Mouse (Mus musculus) intestine, postnatal 0 days (tissue): ENCODE measurements around the gene Olfr1185-ps1. TPM values are rescaled to one million over a fixed set of nuclear protein-coding genes. Genes with fewer than 3 reads are reported as not detected.
"Not testable (repeated sequence)": the region's sequence is repeated elsewhere in the genome, so short reads cannot be mapped to it uniquely, and the experiment has no call there.

ENCODE experiments used
- ATAC-seq: fragments of 200-750 bp; cut with Nextera tagmentation; 2 replicates; pipeline ENCODE4 v1.8.0; 2017; ENCODE audit warnings: mild to moderate bottlenecking, moderate TSS enrichment, moderate library complexity
- H3K27ac ChIP-seq: fragments of 300-500 bp; sonication (generic); 2 replicates; pipeline ENCODE4 v1.5.1; 2014; ENCODE audit warnings: mild to moderate bottlenecking, low read depth, low read length, moderate library complexity
- H3K27me3 ChIP-seq: fragments of 300-500 bp; sonication (generic); replicated peaks from 2 replicates; pipeline ENCODE4 v1.6.1; 2014; ENCODE audit warnings: low read length, mixed read lengths; ENCODE audit not compliant: control insufficient read depth, insufficient read depth
- H3K36me3 ChIP-seq: fragments of 300-500 bp; sonication (generic); 2 replicates; pipeline ENCODE4 v1.6.1; 2014; ENCODE audit warnings: mild to moderate bottlenecking, moderate library complexity; ENCODE audit not compliant: control insufficient read depth, insufficient read depth
- H3K4me1 ChIP-seq: fragments of 300-500 bp; sonication (generic); replicated peaks from 2 replicates; pipeline ENCODE4 v1.6.1; 2014; ENCODE audit warnings: antibody characterized with exemption, low read length, mixed read lengths; ENCODE audit not compliant: control insufficient read depth, insufficient read depth
- H3K4me2 ChIP-seq: fragments of 300-500 bp; sonication (generic); replicated peaks from 2 replicates; pipeline ENCODE4 v1.6.1; 2014; ENCODE audit warnings: low read depth, mild to moderate bottlenecking, moderate library complexity
- H3K4me3 ChIP-seq: fragments of 300-500 bp; sonication (generic); 2 replicates; pipeline ENCODE4 v1.5.1; 2014; ENCODE audit warnings: low read depth, low read length
- H3K9ac ChIP-seq: fragments of 300-500 bp; sonication (generic); 2 replicates; pipeline ENCODE4 v1.6.1; 2014; ENCODE audit warnings: mild to moderate bottlenecking, low read depth, low read length
- H3K9me3 ChIP-seq: fragments of 300-500 bp; sonication (generic); 2 replicates; pipeline ENCODE4 v1.6.1; 2016; ENCODE audit warnings: mixed run types; ENCODE audit not compliant: control insufficient read depth
- CTCF ChIP-seq: sonication (generic); IDR thresholded peaks from 2 replicates; pipeline ENCODE4 v1.5.1; 2016; ENCODE audit warnings: low read depth, mild to moderate bottlenecking, control low read depth, antibody characterized with exemption, moderate library complexity
- WGBS: fragments of 180-500 bp; shearing (Covaris S2); extraction: QIAGEN DNeasy Blood & Tissue Kit; methylation state at CpG from one replicate; pipeline ENCODE4 v1.1.7; 2014; 5-methylcytosine and 5-hydroxymethylcytosine counted together
- polyA plus RNA-seq: library from polyadenylated mRNA; unstranded; fragments of >200 nt; fragmentation: Nextera tagmentation; extraction: Ambion mirVana; gene quantifications from 2 replicates; pipeline ENCODE4 v1.2.1, GENCODE M21; 2015

Olfr1185-ps1 gene
- polyA plus RNA-seq, result not detected in 2 replicates

DNA sequence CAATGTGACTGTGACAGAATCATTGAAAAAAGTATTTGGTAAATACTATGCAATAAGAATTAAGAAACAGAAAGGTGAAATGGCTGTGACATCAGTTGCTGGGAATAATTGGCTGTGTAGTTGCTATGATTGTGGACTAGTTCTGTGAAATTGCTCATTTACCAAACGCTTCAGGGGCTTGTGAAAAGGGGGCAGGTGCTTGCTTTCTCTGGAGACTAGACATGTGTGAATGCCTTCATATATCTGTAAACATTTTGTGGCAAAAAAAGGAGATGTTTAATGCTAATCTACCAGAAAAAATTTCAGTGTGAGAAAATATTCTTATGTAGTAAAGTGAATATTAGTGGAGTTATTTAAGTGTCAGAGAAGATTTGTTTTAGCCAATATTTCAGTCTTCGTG, at the start of gene Olfr1185-ps1:
TSS of gene Olfr1185-ps1 (plus strand) at position 301 of the 400 bp plus-strand sequence.
- Histone ChIP-seq H3K9ac (no peak within 1 kb of the TSS), H3K27ac (no peak within 1 kb of the TSS), H3K4me3 (no peak within 1 kb of the TSS), H3K4me1 (no peaks in the 10 kb centered on the region), H3K36me3 (no peaks in the 10 kb centered on the region), H3K9me3 (no peaks in the 10 kb centered on the region), H3K27me3 (no peaks in the 10 kb centered on the region), H3K4me2 (no peak within 1 kb of the TSS)
- no peak for TF ChIP-seq CTCF
- WGBS, result 66% methylated on average over 2 of the region's 2 CpGs
- ATAC-seq, result no peak

DNA sequence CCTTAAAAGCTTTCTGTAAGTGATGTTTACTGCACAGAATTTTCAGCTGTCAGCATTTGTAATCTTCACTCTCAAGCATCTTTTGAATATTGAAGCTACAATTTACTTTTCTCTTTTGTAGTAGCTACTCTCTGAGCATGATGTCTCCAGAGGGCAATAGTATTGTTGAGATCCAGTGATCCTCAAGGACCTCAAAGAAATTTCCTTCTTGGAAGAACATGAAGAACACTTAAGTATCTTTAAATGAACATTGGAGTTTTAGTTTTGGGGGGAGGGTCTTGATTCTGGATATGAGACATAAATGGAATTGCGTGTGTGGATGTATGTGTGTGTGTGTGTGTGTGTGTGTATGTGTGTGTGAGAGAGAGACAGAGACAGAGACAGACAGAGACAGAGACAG, 44.1 kb upstream of the Olfr1185-ps1 start, which contains the start of gene Gm13757:
TSS of gene Gm13757 (minus strand) at position 101 of the 400 bp plus-strand sequence.
- Histone ChIP-seq H3K9ac (no peak within 1 kb of the TSS), H3K27ac (no peak within 1 kb of the TSS), H3K4me1 (no peaks in the 10 kb centered on the region), H3K4me2 (no peak within 1 kb of the TSS), H3K9me3 (no peaks in the 10 kb centered on the region), H3K27me3 (no peaks in the 10 kb centered on the region), H3K36me3 (no peaks in the 10 kb centered on the region), H3K4me3 (no peak within 1 kb of the TSS)
- TF ChIP-seq CTCF, result no peak
- WGBS, result 86% methylated on average over 1 of the region's 1 CpGs
- no peak for ATAC-seq

DNA sequence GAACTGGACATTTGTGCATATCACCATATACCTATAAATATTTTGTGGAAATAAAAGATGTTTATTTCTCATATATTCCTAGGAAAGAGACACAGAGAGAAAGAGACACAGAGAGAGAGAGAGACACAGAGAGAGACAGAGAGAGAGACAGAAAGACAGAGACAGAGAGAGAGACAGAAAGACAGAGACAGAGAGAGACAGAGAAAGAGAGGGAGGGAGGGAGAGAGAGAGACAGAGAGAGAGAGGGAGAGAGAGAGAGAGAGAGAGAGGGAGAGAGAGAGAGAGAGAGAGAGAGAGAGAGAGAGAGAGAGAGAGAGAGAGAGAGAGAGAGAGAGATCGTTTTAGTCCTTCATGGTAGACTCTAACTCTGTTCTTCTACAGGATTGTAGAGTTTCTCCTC, 38.6 kb upstream of the Olfr1185-ps1 start, which contains the start of gene Olfr1183:
TSS of gene Olfr1183 (plus strand) at position 301 of the 400 bp plus-strand sequence.
- H3K27me3 ChIP-seq, H3K4me2 ChIP-seq, H3K4me3 ChIP-seq, ATAC-seq, H3K9ac ChIP-seq, H3K27ac ChIP-seq, H3K36me3 ChIP-seq, H3K9me3 ChIP-seq, H3K4me1 ChIP-seq: not testable (repeated sequence)
- WGBS, result 75% methylated on average over 1 of the region's 1 CpGs

GRCm38 (mm10) chr2:88483298-88483697, 9.8 kb upstream of the Olfr1185-ps1 start, which contains the start of gene Olfr1184:
TSS of gene Olfr1184 (plus strand) at chr2:88483598.
- Histone ChIP-seq H3K36me3 (no peaks in the 10 kb centered on the region), H3K4me2 (no peak within 1 kb of the TSS), H3K27me3 (no peaks in the 10 kb centered on the region), H3K4me3 (no peak within 1 kb of the TSS), H3K9me3 (no peaks in the 10 kb centered on the region), H3K9ac (no peak within 1 kb of the TSS), H3K27ac (no peak within 1 kb of the TSS), H3K4me1 (no peaks in the 10 kb centered on the region)
- no peak for ATAC-seq
- 82% methylated on average over 2 of the region's 2 CpGs for WGBS
- no peak for TF ChIP-seq CTCF

DNA sequence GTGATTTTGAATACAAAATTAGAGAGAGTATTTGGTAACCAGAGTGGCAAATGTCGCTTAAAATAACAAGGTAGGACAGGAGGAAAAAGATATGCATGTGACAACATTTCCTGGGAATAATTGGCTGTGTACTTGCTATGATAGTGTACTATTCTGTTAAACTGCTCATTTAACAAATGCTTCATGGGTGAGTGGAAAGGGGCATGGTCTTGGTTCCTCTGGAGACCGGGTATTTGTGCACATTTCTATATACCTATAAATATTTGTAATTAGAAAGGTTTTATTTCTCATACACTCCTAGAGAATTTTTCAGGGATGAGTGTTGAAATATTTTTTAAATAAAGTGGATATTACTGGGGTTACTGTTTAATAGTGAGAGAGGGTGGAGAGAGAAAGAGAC, 25.1 kb downstream of the Olfr1185-ps1 start, which contains the start of gene Olfr1186:
TSS of gene Olfr1186 (plus strand) at position 301 of the 400 bp plus-strand sequence.
- Histone ChIP-seq H3K27ac (no peak within 1 kb of the TSS), H3K9me3 (no peaks in the 10 kb centered on the region), H3K4me3 (no peak within 1 kb of the TSS), H3K4me2 (no peak within 1 kb of the TSS), H3K9ac (no peak within 1 kb of the TSS), H3K36me3 (no peaks in the 10 kb centered on the region), H3K27me3 (no peaks in the 10 kb centered on the region), H3K4me1 (no peaks in the 10 kb centered on the region)
- ATAC-seq, result no peak
- WGBS, result 80% methylated on average over 2 of the region's 2 CpGs
- no peak for TF ChIP-seq CTCF

GRCm38 (mm10) chr2:88525720-88526119, 32.6 kb downstream of the Olfr1185-ps1 start:
- no peaks in the 10 kb centered on the region for H3K9me3 ChIP-seq
- peak; percentile 87 for ATAC-seq
- H3K36me3 ChIP-seq, result no peaks in the 10 kb centered on the region
- TF ChIP-seq CTCF, result no peak
- H3K27me3 ChIP-seq, result no peaks in the 10 kb centered on the region
- H3K9ac ChIP-seq, result no peak overlapping the region
- 55% methylated on average over 3 of the region's 3 CpGs for WGBS
- no peak overlapping the region for H3K27ac ChIP-seq
- H3K4me3 ChIP-seq, result no peak overlapping the region
- H3K4me1 ChIP-seq, result no peaks in the 10 kb centered on the region
- no peak overlapping the region for H3K4me2 ChIP-seq

Other genes starting within 250 kb of the Olfr1185-ps1 start
- gene Olfr1173, start 213.4 kb upstream of the Olfr1185-ps1 start, polyA plus RNA-seq, result 0.03 TPM in 1 of 2 replicates, not detected in the other
- not detected in 2 replicates for gene Olfr1174-ps, start 178.2 kb upstream of the Olfr1185-ps1 start, polyA plus RNA-seq
- not detected in 2 replicates for gene Olfr1175-ps, start 166.1 kb upstream of the Olfr1185-ps1 start, polyA plus RNA-seq
- not detected in 2 replicates for gene Olfr1176, start 156.6 kb upstream of the Olfr1185-ps1 start, polyA plus RNA-seq
- not detected in 2 replicates for gene Olfr1177-ps, start 146.8 kb upstream of the Olfr1185-ps1 start, polyA plus RNA-seq
- not detected in 2 replicates for gene Olfr1178, start 106.3 kb upstream of the Olfr1185-ps1 start, polyA plus RNA-seq
- not detected in 2 replicates for gene Olfr1179, start 86.9 kb upstream of the Olfr1185-ps1 start, polyA plus RNA-seq
- not detected in 2 replicates for gene Olfr1180, start 74.2 kb upstream of the Olfr1185-ps1 start, polyA plus RNA-seq
- gene Olfr1181, start 67.1 kb upstream of the Olfr1185-ps1 start, polyA plus RNA-seq, result not detected in 2 replicates
- not detected in 2 replicates for gene Gm13757, start 44.2 kb upstream of the Olfr1185-ps1 start, polyA plus RNA-seq
- gene Olfr1183, start 38.5 kb upstream of the Olfr1185-ps1 start, polyA plus RNA-seq, result not detected in 2 replicates
- not detected in 2 replicates for gene Olfr1184, start 9.7 kb upstream of the Olfr1185-ps1 start, polyA plus RNA-seq
- not detected in 2 replicates for gene Olfr1186, start 25.2 kb downstream of the Olfr1185-ps1 start, polyA plus RNA-seq
- not detected in 2 replicates for gene Olfr1188, start 63.6 kb downstream of the Olfr1185-ps1 start, polyA plus RNA-seq
- not detected in 2 replicates for gene Olfr1189, start 93.1 kb downstream of the Olfr1185-ps1 start, polyA plus RNA-seq
- not detected in 2 replicates for gene Olfr1191-ps1, start 147.2 kb downstream of the Olfr1185-ps1 start, polyA plus RNA-seq
- gene Olfr1192-ps1, start 155.2 kb downstream of the Olfr1185-ps1 start, polyA plus RNA-seq, result not detected in 2 replicates
- gene Olfr1193, start 182.3 kb downstream of the Olfr1185-ps1 start, polyA plus RNA-seq, result not detected in 2 replicates
- gene Olfr1195, start 195.9 kb downstream of the Olfr1185-ps1 start, polyA plus RNA-seq, result not detected in 2 replicates
- not detected in 2 replicates for gene Olfr1196, start 211.3 kb downstream of the Olfr1185-ps1 start, polyA plus RNA-seq
- not detected in 2 replicates for gene Olfr1197, start 239.0 kb downstream of the Olfr1185-ps1 start, polyA plus RNA-seq